Mouse (Mus musculus) liver, embryonic 14.5 days (tissue): ENCODE data around the gene Tnfrsf18. TPM values are rescaled to one million over a fixed set of nuclear protein-coding genes. Genes with fewer than 3 reads are reported as not detected.

Experiments
- ATAC-seq: fragments of 200-750 bp; cut with Nextera tagmentation; 2 replicates; pipeline ENCODE4 v1.8.0; 2017; ENCODE audit warnings: moderate number of reproducible peaks, mild to moderate bottlenecking, moderate library complexity; ENCODE audit not compliant: insufficient read depth
- DNase-seq, 3 experiments: peaks; one replicate each; pipeline ENCODE4 v3.0.0-alpha.2; 2012 to 2013; ENCODE audit warnings: low read depth in 3 of 3, low spot score in 3 of 3
- H3K27ac ChIP-seq: fragments of 300-500 bp; sonication (generic); 2 replicates; pipeline ENCODE4 v1.5.1; 2014; ENCODE audit warnings: moderate library complexity, mild to moderate bottlenecking, control low read depth, inconsistent platforms
- H3K27me3 ChIP-seq: fragments of 300-500 bp; sonication (generic); 2 replicates; pipeline ENCODE4 v1.6.1; 2014; ENCODE audit warnings: mild to moderate bottlenecking, low read length, moderate library complexity; ENCODE audit not compliant: control insufficient read depth, insufficient read depth
- H3K36me3 ChIP-seq: fragments of 300-500 bp; sonication (generic); replicated peaks from 2 replicates; pipeline ENCODE4 v1.6.1; 2014; ENCODE audit warnings: low read depth; ENCODE audit not compliant: control insufficient read depth, insufficient read depth
- H3K4me1 ChIP-seq, 2 experiments: fragments of 200-500 bp in 1 of 2; fragments of 300-500 bp in 1 of 2; sonication (generic) in 1 of 2; replicated peaks; 2 replicates each; pipeline ENCODE4 v1.6.1; 2012 to 2014; ENCODE audit warnings: antibody characterized with exemption in 1 of 2, inconsistent platforms in 1 of 2, low read length in 1 of 2; ENCODE audit not compliant: control insufficient read depth in 2 of 2, insufficient read depth in 2 of 2
- H3K4me2 ChIP-seq: fragments of 300-500 bp; sonication (generic); 2 replicates; pipeline ENCODE4 v1.6.1; 2014; ENCODE audit warnings: low read depth, mild to moderate bottlenecking, control low read depth, moderate library complexity
- H3K4me3 ChIP-seq, 2 experiments: fragments of 200-500 bp in 1 of 2; fragments of 300-500 bp in 1 of 2; sonication (generic) in 1 of 2; 2 replicates each; pipeline ENCODE4 v1.5.1; 2012 to 2014; ENCODE audit warnings: low read depth in 2 of 2, low read length in 2 of 2, mild to moderate bottlenecking in 2 of 2, control low read depth in 1 of 2, inconsistent platforms in 1 of 2, moderate library complexity in 1 of 2; ENCODE audit not compliant: insufficient read depth in 1 of 2
- H3K9ac ChIP-seq: fragments of 300-500 bp; sonication (generic); replicated peaks from 2 replicates; pipeline ENCODE4 v1.6.1; 2014; ENCODE audit warnings: mild to moderate bottlenecking, control low read depth, moderate library complexity
- H3K9me3 ChIP-seq: fragments of 300-500 bp; sonication (generic); 2 replicates; pipeline ENCODE4 v1.6.1; 2016; ENCODE audit warnings: low read length, mixed read lengths; ENCODE audit not compliant: control insufficient read depth
- CTCF ChIP-seq: IDR thresholded peaks from 2 replicates; pipeline ENCODE4 v1.5.1; 2016; ENCODE audit warnings: antibody characterized with exemption, low read depth, control low read depth
- EP300 ChIP-seq: IDR thresholded peaks from 2 replicates; pipeline ENCODE4 v1.6.1; 2016; ENCODE audit warnings: antibody characterized with exemption, low read depth
- WGBS: fragments of 180-500 bp; shearing (Covaris S2); extraction: QIAGEN DNeasy Blood & Tissue Kit; methylation state at CpG from one replicate; pipeline ENCODE4 v1.1.7; 2014; ENCODE audit not compliant: insufficient replicate concordance; 5-methylcytosine and 5-hydroxymethylcytosine counted together
- polyA plus RNA-seq, 2 experiments: library from polyadenylated mRNA; depleted of rRNA in 1 of 2; stranded (reverse) in 1 of 2; unstranded in 1 of 2; fragments of >200 nt; fragmentation: Nextera tagmentation in 1 of 2; extraction: Ambion mirVana in 1 of 2; gene quantifications; 2 replicates each; pipeline versions ENCODE4 v1.2.1 to v1.2.3; 2012 to 2014

Gene Tnfrsf18
- 0.39 and 0.92 TPM in 2 replicates for polyA plus RNA-seq (2012; rRNA removed)
- 0.39 and 0.53 TPM in 2 replicates for polyA plus RNA-seq (2014; fragmentation: Nextera tagmentation; extraction: Ambion mirVana)

DNA sequence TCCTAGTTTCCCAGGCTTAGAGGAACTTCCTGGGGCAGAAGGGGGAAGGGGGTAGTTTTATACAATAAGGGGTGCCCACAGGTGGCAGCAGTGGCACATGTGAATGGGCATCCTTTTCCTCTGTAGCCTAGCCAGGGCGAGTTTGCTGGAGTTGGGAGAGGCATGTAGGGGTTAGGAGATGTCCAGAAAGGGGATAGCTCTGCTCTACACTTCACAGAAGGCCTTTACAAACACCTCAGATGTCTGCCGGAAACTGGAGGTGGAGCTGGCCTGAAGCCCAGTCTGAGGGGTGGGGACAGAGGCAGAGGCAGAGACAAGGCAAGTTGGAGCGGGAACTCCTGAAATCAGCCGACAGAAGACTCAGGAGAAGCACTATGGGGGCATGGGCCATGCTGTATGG is at the start of gene Tnfrsf18:
Tnfrsf18 (plus strand) TSS at position 152 of the 400 bp plus-strand sequence.
- Histone ChIP-seq H3K27ac (no peak within 1 kb of the TSS), H3K27me3 (no peaks in the 10 kb centered on the region), H3K9ac (no peak within 1 kb of the TSS), H3K4me1 (peaks cover 0 to 3% of the 10 kb centered on the region in 2 experiments; a peak in 1 of 4 replicates), H3K36me3 (no peaks in the 10 kb centered on the region), H3K4me2 (no peak within 1 kb of the TSS), H3K9me3 (no peaks in the 10 kb centered on the region), H3K4me3 (no peak within 1 kb of the TSS)
- 41% methylated on average over 4 of the region's 4 CpGs for WGBS
- TF ChIP-seq CTCF = no peak
- no peak for ATAC-seq
- DNase-seq = no peak

GRCm38 (mm10) chr4:155981436-155982082 is 44.4 kb upstream of the Tnfrsf18 start:
- peak; percentile 31; the same call in 1 of the 2 replicates for ATAC-seq
- Histone ChIP-seq H3K27me3 (no peaks in the 10 kb centered on the region), H3K4me2 (no peak overlapping the region), H3K27ac (no peak overlapping the region), H3K36me3 (no peaks in the 10 kb centered on the region), H3K4me3 (no peak overlapping the region), H3K9me3 (no peaks in the 10 kb centered on the region), H3K4me1 (peaks cover 0 to 3% of the 10 kb centered on the region in 2 experiments; a peak in 2 of 4 replicates), H3K9ac (no peak overlapping the region)
- no peak for DNase-seq
- no peak for TF ChIP-seq CTCF
- peak; percentile 49; the same call in 1 of the 2 replicates for TF ChIP-seq EP300
- 39% methylated on average over 12 of the region's 12 CpGs for WGBS

- H3K4me1 ChIP-seq = peaks cover 7 to 15% of the 10 kb centered on the region in 2 experiments
- WGBS = 24% methylated on average over 2 of the region's 2 CpGs
- no peaks in the 10 kb centered on the region for H3K36me3 ChIP-seq
- no peak overlapping the region for H3K4me2 ChIP-seq
- H3K9me3 ChIP-seq = no peaks in the 10 kb centered on the region
- no peak overlapping the region for H3K27ac ChIP-seq
- DNase-seq (no peak), ATAC-seq (no peak)
- H3K4me3 ChIP-seq = no peak overlapping the region
- TF ChIP-seq CTCF (no peak), EP300 (no peak)
- no peaks in the 10 kb centered on the region for H3K27me3 ChIP-seq
- H3K9ac ChIP-seq = no peak overlapping the region
These were observed 42.2 kb upstream of the Tnfrsf18 start for GRCm38 (mm10) chr4:155983788-155984187.

GRCm38 (mm10) chr4:155991211-155991907 is 34.6 kb upstream of the Tnfrsf18 start:
- WGBS = 61% methylated on average over 22 of the region's 22 CpGs
- H3K9me3 ChIP-seq = no peaks in the 10 kb centered on the region

GRCm38 (mm10) chr4:155991908-155992230 is 34.1 kb upstream of the Tnfrsf18 start:
- Histone ChIP-seq H3K36me3 (no peaks in the 10 kb centered on the region; the same call in 1 of the 2 replicates), H3K9ac (peak overlapping the region; percentile 62), H3K27me3 (no peaks in the 10 kb centered on the region), H3K4me3 (peak overlapping the region; percentile 75 to 85), H3K9me3 (no peaks in the 10 kb centered on the region), H3K4me1 (peaks cover 44 to 45% of the 10 kb centered on the region in 2 experiments), H3K27ac (peak overlapping the region; percentile 49), H3K4me2 (peak overlapping the region; percentile 98)
- ATAC-seq (no peak), DNase-seq (no peak)
- TF ChIP-seq EP300 (no peak), CTCF (0 out of 2 replicates have a peak, but pooled peaks have one; percentile 19)
- WGBS = 17% methylated on average over 37 of the region's 37 CpGs

More at GRCm38 (mm10) chr4:155991211-155991907, 34.6 kb upstream of the Tnfrsf18 start:
- Histone ChIP-seq H3K4me1 (peaks cover 44 to 45% of the 10 kb centered on the region in 2 experiments), H3K27ac (peak overlapping the region; percentile 49), H3K4me2 (peak overlapping the region; percentile 98), H3K36me3 (no peaks in the 10 kb centered on the region; the same call in 1 of the 2 replicates), H3K27me3 (no peaks in the 10 kb centered on the region), H3K9ac (peak overlapping the region; percentile 62), H3K4me3 (peak overlapping the region; percentile 75 to 85)
- no peak for ATAC-seq
- TF ChIP-seq CTCF = no peak
- DNase-seq = no peak
